Mouse (Mus musculus) liver, embryonic 14.5 days (tissue): Measurements from ENCODE around the gene Kif13a.

ENCODE experiments used
- CTCF ChIP-seq: IDR thresholded peaks from 2 replicates; pipeline ENCODE4 v1.5.1; 2016; ENCODE audit warnings: antibody characterized with exemption, low read depth, control low read depth
- EP300 ChIP-seq: IDR thresholded peaks from 2 replicates; pipeline ENCODE4 v1.6.1; 2016; ENCODE audit warnings: antibody characterized with exemption, low read depth

DNA sequence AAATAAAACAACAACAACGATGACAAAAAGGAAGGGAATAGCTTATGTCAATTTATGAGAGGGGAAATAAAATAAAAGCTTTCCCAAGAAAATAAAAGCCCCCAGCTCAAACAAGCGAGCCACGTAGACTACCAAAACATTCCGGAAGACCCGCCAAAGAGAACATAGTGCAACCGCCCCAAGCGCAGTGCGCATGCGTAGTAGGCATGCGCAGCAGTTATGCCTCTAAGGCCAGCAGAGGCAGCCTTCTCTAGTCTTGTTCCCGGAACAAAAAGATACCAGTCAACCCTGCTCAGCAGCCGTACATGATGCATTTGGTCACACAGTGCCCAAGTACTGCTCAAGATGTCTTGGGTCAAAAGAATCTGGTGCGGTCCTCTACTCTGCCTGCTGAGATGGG is 171.0 kb downstream of the Kif13a start:
- no peak for TF ChIP-seq CTCF
- no peak for TF ChIP-seq EP300
